Mouse (Mus musculus): ENCODE data around the gene Rap1a.

Gene Rap1a

GRCm38 (mm10) chr3:105806519-105807249 is 5.5 kb upstream of the Rap1a start:
- DNase-seq (ENCODE audit: inconsistent age in 2 of 2, low spot score in 1 of 2), result no peak

GRCm38 (mm10) chr3:105803600-105803999 is 2.5 kb upstream of the Rap1a start:
- no peak for DNase-seq (ENCODE audit: inconsistent age in 2 of 2, low spot score in 1 of 2)

- DNase-seq (ENCODE audit: inconsistent age in 2 of 2, low spot score in 1 of 2), result peak in 1 of 2 experiments; percentile 92
Measured at GRCm38 (mm10) chr3:105800675-105801190, 403 bp downstream of the Rap1a start.

GRCm38 (mm10) chr3:105800156-105800674 is 921 bp downstream of the Rap1a start:
- DNase-seq (ENCODE audit: inconsistent age in 2 of 2, low spot score in 1 of 2), result peak in 1 of 2 experiments; percentile 87

- no peak for DNase-seq (ENCODE audit: inconsistent age in 2 of 2, low spot score in 1 of 2)
Measured at GRCm38 (mm10) chr3:105799375-105799774, 1.8 kb downstream of the Rap1a start.

GRCm38 (mm10) chr3:105798770-105799169 is 2.4 kb downstream of the Rap1a start:
- DNase-seq (ENCODE audit: inconsistent age in 2 of 2, low spot score in 1 of 2), result no peak

GRCm38 (mm10) chr3:105797427-105797826 is 3.7 kb downstream of the Rap1a start:
- no peak for DNase-seq (ENCODE audit: inconsistent age in 2 of 2, low spot score in 1 of 2)

GRCm38 (mm10) chr3:105796761-105797160 is 4.4 kb downstream of the Rap1a start:
- DNase-seq (ENCODE audit: inconsistent age in 2 of 2, low spot score in 1 of 2), result no peak

GRCm38 (mm10) chr3:105794309-105794708 is 6.8 kb downstream of the Rap1a start:
- DNase-seq (ENCODE audit: inconsistent age in 2 of 2, low spot score in 1 of 2), result no peak

GRCm38 (mm10) chr3:105792309-105792708 is 8.8 kb downstream of the Rap1a start:
- peak in 1 of 2 experiments; percentile 57 for DNase-seq (ENCODE audit: inconsistent age in 2 of 2, low spot score in 1 of 2)

GRCm38 (mm10) chr3:105791129-105791528 is 10.0 kb downstream of the Rap1a start:
- DNase-seq (ENCODE audit: inconsistent age in 2 of 2, low spot score in 1 of 2), result no peak

GRCm38 (mm10) chr3:105790338-105790737 is 10.8 kb downstream of the Rap1a start:
- no peak for DNase-seq (ENCODE audit: inconsistent age in 2 of 2, low spot score in 1 of 2)

GRCm38 (mm10) chr3:105789776-105790175 is 11.4 kb downstream of the Rap1a start:
- no peak for DNase-seq (ENCODE audit: inconsistent age in 2 of 2, low spot score in 1 of 2)

GRCm38 (mm10) chr3:105787328-105787727 is 13.8 kb downstream of the Rap1a start:
- no peak for DNase-seq (ENCODE audit: inconsistent age in 2 of 2, low spot score in 1 of 2)

- no peak for DNase-seq (ENCODE audit: inconsistent age in 2 of 2, low spot score in 1 of 2)
Measured at GRCm38 (mm10) chr3:105785865-105786264, 15.3 kb downstream of the Rap1a start.

- DNase-seq (ENCODE audit: inconsistent age in 2 of 2, low spot score in 1 of 2), result no peak
Measured at GRCm38 (mm10) chr3:105783809-105784208, 17.3 kb downstream of the Rap1a start.

- DNase-seq (ENCODE audit: inconsistent age in 2 of 2, low spot score in 1 of 2), result no peak
Measured at GRCm38 (mm10) chr3:105782406-105782805, 18.7 kb downstream of the Rap1a start.

- DNase-seq (ENCODE audit: inconsistent age in 2 of 2, low spot score in 1 of 2), result no peak
Measured at GRCm38 (mm10) chr3:105777997-105778396, 23.1 kb downstream of the Rap1a start.

- no peak for DNase-seq (ENCODE audit: inconsistent age in 2 of 2, low spot score in 1 of 2)
Measured at GRCm38 (mm10) chr3:105774496-105774895, 26.6 kb downstream of the Rap1a start.

- DNase-seq (ENCODE audit: inconsistent age in 2 of 2, low spot score in 1 of 2), result peak in 1 of 2 experiments; percentile 67
Measured at GRCm38 (mm10) chr3:105771534-105771933, 29.6 kb downstream of the Rap1a start.

GRCm38 (mm10) chr3:105770836-105771235 is 30.3 kb downstream of the Rap1a start:
- DNase-seq (ENCODE audit: inconsistent age in 2 of 2, low spot score in 1 of 2), result no peak

- DNase-seq (ENCODE audit: inconsistent age in 2 of 2, low spot score in 1 of 2), result no peak
Measured at GRCm38 (mm10) chr3:105769380-105769779, 31.8 kb downstream of the Rap1a start.

- no peak for DNase-seq (ENCODE audit: inconsistent age in 2 of 2, low spot score in 1 of 2)
Measured at GRCm38 (mm10) chr3:105768529-105768928, 32.6 kb downstream of the Rap1a start.
